Mouse (Mus musculus) stomach, embryonic 14.5 days (tissue): ENCODE results near the gene Pibf1. TPM values are rescaled to one million over a fixed set of nuclear protein-coding genes. Genes with fewer than 3 reads are reported as not detected.

Experiments used
- ATAC-seq: fragments of 200-750 bp; cut with Nextera tagmentation; 2 replicates; pipeline ENCODE4 v1.8.0; 2017; ENCODE audit warnings: low read depth, moderate TSS enrichment; ENCODE audit not compliant: insufficient number of reproducible peaks, insufficient read depth, low FRiP score
- H3K27ac ChIP-seq: fragments of 300-500 bp; sonication (generic); 2 replicates; pipeline ENCODE4 v1.5.1; 2014; ENCODE audit warnings: mild to moderate bottlenecking, low read length, moderate library complexity, mixed read lengths
- H3K27me3 ChIP-seq: fragments of 300-500 bp; sonication (generic); 2 replicates; pipeline ENCODE4 v1.6.1; 2014; ENCODE audit warnings: low read length, control low read depth, mixed read lengths; ENCODE audit not compliant: control insufficient read depth, insufficient read depth
- H3K36me3 ChIP-seq: fragments of 300-500 bp; sonication (generic); 2 replicates; pipeline ENCODE4 v1.6.1; 2014; ENCODE audit warnings: mild to moderate bottlenecking, control low read depth, low read length, moderate library complexity, mixed read lengths; ENCODE audit not compliant: control insufficient read depth, insufficient read depth
- H3K4me1 ChIP-seq: fragments of 300-500 bp; sonication (generic); 2 replicates; pipeline ENCODE4 v1.6.1; 2014; ENCODE audit warnings: low read length, control low read depth, mixed read lengths; ENCODE audit not compliant: control insufficient read depth, insufficient read depth
- H3K4me2 ChIP-seq: fragments of 300-500 bp; sonication (generic); replicated peaks from 2 replicates; pipeline ENCODE4 v1.6.1; 2014; ENCODE audit warnings: low read depth, low read length, control low read depth
- H3K4me3 ChIP-seq: fragments of 300-500 bp; sonication (generic); 2 replicates; pipeline ENCODE4 v1.5.1; 2014; ENCODE audit warnings: low read depth, low read length, control low read depth
- H3K9ac ChIP-seq: fragments of 300-500 bp; sonication (generic); replicated peaks from 2 replicates; pipeline ENCODE4 v1.6.1; 2014; ENCODE audit warnings: low read depth, mild to moderate bottlenecking, control low read depth, low read length, moderate library complexity, mixed read lengths
- H3K9me3 ChIP-seq: fragments of 300-500 bp; sonication (generic); 2 replicates; pipeline ENCODE4 v1.6.1; 2016; ENCODE audit warnings: low read depth, low read length, control low read depth; ENCODE audit not compliant: control insufficient read depth
- WGBS: fragments of 180-500 bp; shearing (Covaris S2); extraction: QIAGEN DNeasy Blood & Tissue Kit; methylation state at CpG from one replicate; pipeline ENCODE4 v1.1.7; 2014; 5-methylcytosine and 5-hydroxymethylcytosine counted together
- polyA plus RNA-seq: library from polyadenylated mRNA; unstranded; fragments of >200 nt; fragmentation: Nextera tagmentation; extraction: Ambion mirVana; gene quantifications from 2 replicates; pipeline ENCODE4 v1.2.1, GENCODE M21; 2014

Gene Pibf1
- polyA plus RNA-seq, 1 experiment from 2014 or later = 21.5 TPM

DNA sequence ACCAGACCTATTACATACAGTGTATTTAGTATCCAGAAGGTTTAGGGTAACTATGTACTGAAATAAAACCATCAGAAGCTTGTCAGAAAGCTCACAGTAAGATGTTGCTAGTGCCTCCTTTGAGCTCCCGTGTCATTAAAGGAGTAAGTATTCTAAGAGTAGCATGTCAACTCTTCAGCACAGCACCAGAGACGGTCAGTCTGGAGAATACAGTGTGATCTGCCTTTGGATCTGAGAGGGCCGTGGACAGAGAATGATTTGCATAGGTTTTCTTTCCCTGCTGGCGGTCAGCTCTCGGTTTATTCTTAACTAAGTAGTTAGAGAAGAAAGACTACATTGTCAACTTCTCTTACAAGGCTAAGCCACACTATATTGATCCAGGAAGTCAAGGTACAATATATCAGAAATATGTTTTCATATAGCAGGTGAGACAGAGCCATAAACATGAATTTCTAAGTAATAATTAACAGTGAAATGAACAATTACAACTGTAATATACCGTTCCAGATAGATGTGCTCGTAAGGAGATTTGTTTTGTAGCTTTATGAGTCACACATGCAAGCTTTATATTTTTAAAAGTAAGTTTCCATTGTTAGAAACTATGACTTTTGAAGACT is 119.3 kb downstream of the Pibf1 start:
- no peaks in the 10 kb centered on the region for H3K9me3 ChIP-seq
- H3K9ac ChIP-seq = no peak overlapping the region
- no peak overlapping the region for H3K27ac ChIP-seq
- peaks cover 3% of the 10 kb centered on the region; the same call in 1 of the 2 replicates for H3K36me3 ChIP-seq
- 83% methylated on average over 7 of the region's 7 CpGs for WGBS
- H3K27me3 ChIP-seq = no peaks in the 10 kb centered on the region
- no peak overlapping the region for H3K4me2 ChIP-seq
- H3K4me1 ChIP-seq = no peaks in the 10 kb centered on the region
- H3K4me3 ChIP-seq = no peak overlapping the region
- ATAC-seq = no peak

DNA sequence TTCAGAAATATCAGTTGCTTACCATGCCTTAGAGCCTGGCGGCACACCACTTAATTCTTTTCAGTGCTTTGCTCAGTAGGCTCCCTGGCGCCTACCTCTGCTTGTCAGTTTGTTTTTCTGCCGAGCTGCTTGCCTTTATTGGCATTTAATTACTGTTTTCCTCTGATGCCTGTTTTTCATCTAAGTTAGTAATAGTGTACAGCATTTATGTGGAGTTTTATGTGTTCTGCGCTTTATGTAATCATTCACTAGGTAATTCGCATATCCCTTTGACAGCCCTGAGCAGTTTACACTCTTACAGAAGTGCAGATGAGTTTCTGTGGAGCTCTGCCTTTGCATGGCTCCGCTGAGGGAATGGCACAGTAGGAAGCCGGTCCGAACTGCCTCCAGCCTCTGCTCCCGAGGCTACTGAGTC is 120.5 kb downstream of the Pibf1 start:
- Histone ChIP-seq H3K9ac (no peak overlapping the region), H3K27me3 (no peaks in the 10 kb centered on the region), H3K9me3 (no peaks in the 10 kb centered on the region), H3K36me3 (peaks cover 3% of the 10 kb centered on the region; the same call in 1 of the 2 replicates), H3K4me2 (no peak overlapping the region), H3K4me1 (no peaks in the 10 kb centered on the region), H3K4me3 (no peak overlapping the region), H3K27ac (no peak overlapping the region)
- 28% methylated on average over 9 of the region's 9 CpGs for WGBS
- ATAC-seq = no peak

DNA sequence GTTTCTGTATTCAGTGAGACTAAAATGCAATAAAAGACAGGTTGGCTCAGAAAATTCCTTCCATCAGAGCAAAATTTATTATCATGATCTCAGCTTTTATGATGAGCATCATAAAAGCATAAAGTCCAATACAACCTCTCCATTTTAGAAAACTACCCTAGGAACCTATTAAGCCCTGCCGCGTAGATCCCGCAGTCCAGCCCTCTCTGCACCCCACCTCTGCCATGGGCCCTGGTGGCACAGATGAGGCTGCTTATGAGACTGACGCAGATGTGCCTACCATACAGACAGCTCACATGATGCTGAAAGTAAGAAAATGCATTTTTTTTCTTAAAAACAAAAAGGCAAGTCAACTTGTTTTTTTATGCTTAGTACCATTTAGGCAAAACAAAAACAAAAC is 126.7 kb downstream of the Pibf1 start:
- no peak overlapping the region for H3K9ac ChIP-seq
- no peak overlapping the region for H3K4me2 ChIP-seq
- no peaks in the 10 kb centered on the region for H3K9me3 ChIP-seq
- H3K4me3 ChIP-seq = no peak overlapping the region
- no peaks in the 10 kb centered on the region for H3K4me1 ChIP-seq
- no peak overlapping the region for H3K27ac ChIP-seq
- H3K36me3 ChIP-seq = peaks cover 6% of the 10 kb centered on the region; the same call in 1 of the 2 replicates
- H3K27me3 ChIP-seq = no peaks in the 10 kb centered on the region
- WGBS = 97% methylated on average over 4 of the region's 4 CpGs
- no peak for ATAC-seq

DNA sequence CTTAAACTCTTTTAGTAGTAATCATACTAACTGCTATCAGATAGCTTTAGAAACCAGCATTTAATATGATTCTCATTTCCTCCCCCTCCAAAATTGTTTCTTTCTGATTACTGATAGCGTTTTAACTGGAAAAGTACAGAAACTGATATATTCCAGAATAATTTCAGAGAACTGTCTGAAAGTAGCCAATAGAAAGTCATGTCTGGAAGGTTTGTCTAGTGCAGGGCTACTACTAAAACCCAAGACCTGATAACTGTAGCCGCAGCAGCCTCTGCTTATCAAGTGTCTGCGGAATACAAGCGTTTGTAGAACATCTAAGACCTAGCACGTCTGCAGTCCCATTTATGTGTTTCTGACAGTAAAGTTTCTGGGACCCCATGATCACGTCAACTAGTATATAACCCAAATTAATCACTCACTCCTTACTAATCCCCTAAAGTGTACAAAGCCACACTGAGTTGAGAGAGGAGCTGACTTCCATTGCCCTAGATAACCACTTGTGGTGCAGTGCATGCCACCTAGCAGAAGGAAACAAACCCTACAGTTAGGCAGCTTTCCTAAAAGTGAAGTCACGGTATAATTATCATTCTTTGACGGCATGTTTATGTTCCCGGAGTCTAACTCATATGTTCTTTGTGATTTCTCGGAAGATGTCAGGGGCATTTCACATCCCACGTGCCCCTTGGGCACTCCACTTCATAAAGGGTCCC is 130.0 kb downstream of the Pibf1 start:
- H3K27ac ChIP-seq = no peak overlapping the region
- no peaks in the 10 kb centered on the region for H3K9me3 ChIP-seq
- no peaks in the 10 kb centered on the region for H3K4me1 ChIP-seq
- H3K4me3 ChIP-seq = no peak overlapping the region
- no peaks in the 10 kb centered on the region for H3K27me3 ChIP-seq
- ATAC-seq = no peak
- peaks cover 3% of the 10 kb centered on the region; the same call in 1 of the 2 replicates for H3K36me3 ChIP-seq
- WGBS = 74% methylated on average over 11 of the region's 11 CpGs
- no peak overlapping the region for H3K9ac ChIP-seq
- no peak overlapping the region for H3K4me2 ChIP-seq

DNA sequence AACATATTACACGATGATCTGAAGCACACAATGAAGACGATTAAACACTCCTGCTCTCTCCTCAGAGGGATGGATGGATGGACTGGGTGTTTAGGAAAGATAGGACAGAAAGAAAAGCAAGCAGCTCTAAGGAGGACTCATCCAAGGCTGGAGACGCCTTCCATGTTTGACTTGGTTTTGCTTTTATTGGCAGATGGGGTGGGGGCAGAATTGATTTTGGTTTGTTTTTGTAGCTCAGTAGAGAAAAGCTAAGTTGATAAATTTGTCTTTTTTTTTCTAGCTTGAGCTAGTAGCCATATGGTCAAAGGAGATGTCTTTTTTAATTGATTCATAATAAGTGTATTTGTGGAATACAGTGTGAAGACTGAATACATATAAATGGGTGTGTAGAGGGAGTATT is 133.8 kb downstream of the Pibf1 start:
- no peaks in the 10 kb centered on the region for H3K9me3 ChIP-seq
- H3K4me1 ChIP-seq = no peaks in the 10 kb centered on the region
- no peak overlapping the region for H3K9ac ChIP-seq
- 0 out of 2 replicates have a peak, but pooled peaks cover 1% of the 10 kb centered on the region for H3K36me3 ChIP-seq
- no peak overlapping the region for H3K4me3 ChIP-seq
- ATAC-seq = no peak
- H3K27ac ChIP-seq = no peak overlapping the region
- H3K4me2 ChIP-seq = no peak overlapping the region
- 88% methylated on average over 3 of the region's 3 CpGs for WGBS
- H3K27me3 ChIP-seq = no peaks in the 10 kb centered on the region

DNA sequence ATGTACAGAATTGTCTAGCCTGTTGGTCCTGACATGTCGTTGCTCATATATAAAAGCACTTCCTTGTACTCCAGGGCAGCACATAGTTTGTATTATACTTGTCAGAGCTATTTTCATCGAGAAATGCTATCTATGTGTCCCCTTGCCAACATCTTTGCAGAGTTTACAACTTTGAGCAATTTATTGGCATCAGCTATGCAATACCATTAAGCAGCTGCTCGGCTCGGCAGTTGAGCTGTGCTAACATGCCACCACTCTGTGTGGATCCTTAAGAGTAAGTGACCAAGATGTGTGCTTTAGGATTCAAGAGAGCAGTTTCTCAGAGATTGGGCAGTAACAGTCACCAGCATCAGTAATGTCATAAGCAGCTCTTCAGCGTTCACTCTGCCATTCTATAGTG is 137.9 kb downstream of the Pibf1 start:
- 59% methylated on average over 5 of the region's 5 CpGs for WGBS

DNA sequence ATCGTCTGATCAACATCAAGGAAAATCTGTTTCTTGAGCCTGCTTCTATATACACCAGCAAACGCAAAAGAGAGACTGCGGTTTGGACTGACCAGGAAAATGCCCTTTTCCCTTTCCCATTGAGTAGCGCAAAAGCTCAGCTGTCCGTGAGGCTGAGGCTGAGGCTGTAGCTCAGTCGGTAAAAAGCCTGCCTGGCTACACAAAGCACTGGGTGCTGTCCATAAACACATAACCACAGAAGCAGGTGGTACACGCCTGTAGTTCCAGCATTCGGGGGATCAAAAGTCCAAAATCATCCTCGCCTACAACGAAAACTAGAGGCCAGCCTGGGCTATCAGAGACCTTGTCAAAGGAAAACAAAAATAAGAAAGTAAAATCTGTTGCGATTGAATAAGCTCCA is 141.3 kb downstream of the Pibf1 start:
- 80% methylated on average over 11 of the region's 11 CpGs for WGBS
- no peaks in the 10 kb centered on the region for H3K4me1 ChIP-seq
- no peak overlapping the region for H3K4me3 ChIP-seq
- no peak for ATAC-seq
- H3K36me3 ChIP-seq = peaks cover 8% of the 10 kb centered on the region
- no peak overlapping the region for H3K9ac ChIP-seq
- no peaks in the 10 kb centered on the region for H3K9me3 ChIP-seq
- H3K27me3 ChIP-seq = no peaks in the 10 kb centered on the region
- no peak overlapping the region for H3K4me2 ChIP-seq
- no peak overlapping the region; the same call in 1 of the 2 replicates for H3K27ac ChIP-seq

More for the DNA sequence above, 137.9 kb downstream of the Pibf1 start:
- H3K27me3 ChIP-seq = no peaks in the 10 kb centered on the region
- H3K9ac ChIP-seq = no peak overlapping the region
- no peak for ATAC-seq
- no peaks in the 10 kb centered on the region for H3K4me1 ChIP-seq
- 0 out of 2 replicates have a peak, but pooled peaks cover 2% of the 10 kb centered on the region for H3K36me3 ChIP-seq
- H3K4me2 ChIP-seq = no peak overlapping the region
- no peak overlapping the region for H3K27ac ChIP-seq
- no peak overlapping the region for H3K4me3 ChIP-seq
- H3K9me3 ChIP-seq = no peaks in the 10 kb centered on the region

DNA sequence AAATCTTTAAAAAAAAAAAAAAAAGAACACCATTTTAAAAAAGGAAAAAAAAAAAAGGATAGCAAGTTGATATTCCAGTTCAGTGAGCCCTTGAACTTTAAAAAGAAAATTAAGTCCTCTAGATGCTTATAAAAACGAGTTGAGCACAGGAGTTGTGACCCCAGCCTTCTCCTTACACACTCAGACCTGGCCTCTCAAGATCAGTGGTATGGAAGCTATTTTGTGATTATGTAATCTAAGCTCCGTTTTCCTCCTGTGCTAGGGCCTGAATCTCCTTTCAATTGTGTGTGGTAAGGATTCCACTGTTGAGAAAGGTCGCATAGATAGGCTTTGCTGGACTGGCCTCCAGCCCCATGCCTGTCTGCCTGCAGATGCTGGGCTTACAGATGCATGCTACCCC is 145.3 kb downstream of the Pibf1 start:
- no peak for ATAC-seq
- no peaks in the 10 kb centered on the region for H3K9me3 ChIP-seq
- H3K4me3 ChIP-seq = no peak overlapping the region
- H3K4me2 ChIP-seq = no peak overlapping the region
- no peak overlapping the region for H3K27ac ChIP-seq
- WGBS = 62% methylated on average over 3 of the region's 3 CpGs
- H3K4me1 ChIP-seq = no peaks in the 10 kb centered on the region
- peaks cover 6% of the 10 kb centered on the region for H3K36me3 ChIP-seq
- no peak overlapping the region for H3K9ac ChIP-seq
- no peaks in the 10 kb centered on the region for H3K27me3 ChIP-seq
